Comparison of ENCODE assay signal across 15 mouse cellular contexts in the genomic region with DNA sequence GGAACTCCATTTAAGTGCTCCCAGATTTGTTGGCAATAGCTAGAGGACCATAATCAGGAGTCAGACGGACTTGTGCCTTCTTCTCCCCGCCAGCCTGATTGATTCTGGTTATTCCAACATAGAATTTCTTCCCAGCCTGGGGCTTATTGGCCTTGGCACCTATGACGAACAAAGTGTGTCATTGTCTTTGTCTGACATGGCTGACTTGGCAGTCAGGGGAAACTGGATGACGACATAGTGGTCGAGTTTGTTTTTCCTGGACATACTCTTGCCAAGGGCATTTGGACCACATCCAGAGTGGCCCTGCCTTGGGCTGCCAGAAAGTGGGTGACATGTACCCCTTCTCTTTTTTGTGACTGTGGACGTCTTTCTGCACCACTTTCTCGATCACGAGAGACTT.
DNase-seq lines count a peak whose midpoint lies in the region.
"Had no signal": no experiment of that assay in that cellular context is flagged by ENCODE, and none has a peak within 500 bp of the region (broad histone marks: within the 10 kb centered on the region; RNA-seq: fewer than 3 reads in every experiment).

No protein-coding gene starts in this region.

- DNase-seq in adrenal gland, adult 2 months, result peak; percentile 30
- no peak for DNase-seq in adrenal gland, postnatal 4 days (ENCODE audit: low spot score in 2 of 2)
- DNase-seq in heart, adult 11 months, result peak; percentile 87
- no peak for DNase-seq in heart, postnatal 36 days
- DNase-seq in lung, postnatal 10 days, result peak; percentile 11
- no peak for DNase-seq in lung, postnatal 14 days
- DNase-seq in fibroblast of lung, adult 2 months (ENCODE audit: low read depth), result peak; percentile 50
- no peak for DNase-seq in retina, postnatal 1 day
- DNase-seq: adrenal gland, adult 8-10 months; cerebellum, adult 8-10 months; cerebellum, postnatal 25 days; gastrocnemius, postnatal 10 days; kidney, adult 2 months; kidney, postnatal 36 days; liver, postnatal 0 days had no signal

- intact Hi-C loops in heart, postnatal 36 days (cut with DNase I), result loop anchor here (5.0 to 10.0 kb wide), 5 partner anchors 269 to 1972 kb away; no protein-coding TSS in a partner anchor

Comparison
In these comparisons a context has a peak if more than half of its experiments do, and no peak if none do; other contexts are left out.
1. DNase-seq: peak in adrenal gland, adult 2 months (single experiment), heart, adult 11 months (single experiment), lung, postnatal 10 days (single experiment) and fibroblast of lung, adult 2 months (single experiment); none in adrenal gland, postnatal 4 days (0 of 2), heart, postnatal 36 days (0 of 2), lung, postnatal 14 days (single experiment) and retina, postnatal 1 day (single experiment).